Mouse (Mus musculus) embryonic facial prominence, embryonic 13.5 days (tissue): ENCODE measurements around the gene Rab14. TPM values are rescaled to one million over a fixed set of nuclear protein-coding genes. Genes with fewer than 3 reads are reported as not detected.

Experiments
- ATAC-seq: fragments of 200-750 bp; cut with Nextera tagmentation; 2 replicates; pipeline ENCODE4 v1.8.0; 2017; ENCODE audit warnings: low read depth; ENCODE audit not compliant: insufficient number of reproducible peaks, insufficient read depth, low FRiP score, low TSS enrichment
- H3K27ac ChIP-seq: fragments of 300-500 bp; sonication (generic); 2 replicates; pipeline ENCODE4 v1.5.1; 2015; ENCODE audit warnings: moderate library complexity, mild to moderate bottlenecking, inconsistent platforms
- H3K27me3 ChIP-seq: fragments of 300-500 bp; sonication (generic); 2 replicates; pipeline ENCODE4 v1.6.1; 2015; ENCODE audit warnings: mild to moderate bottlenecking, inconsistent platforms
- H3K36me3 ChIP-seq: fragments of 300-500 bp; sonication (generic); 2 replicates; pipeline ENCODE4 v1.6.1; 2015; ENCODE audit warnings: mild to moderate bottlenecking, inconsistent platforms
- H3K4me1 ChIP-seq: fragments of 300-500 bp; sonication (generic); 2 replicates; pipeline ENCODE4 v1.6.1; 2015; ENCODE audit warnings: inconsistent platforms
- H3K4me2 ChIP-seq: fragments of 300-500 bp; sonication (generic); 2 replicates; pipeline ENCODE4 v1.6.1; 2015; ENCODE audit warnings: moderate library complexity, mild to moderate bottlenecking, inconsistent platforms
- H3K4me3 ChIP-seq: fragments of 300-500 bp; sonication (generic); 2 replicates; pipeline ENCODE4 v1.5.1; 2015; ENCODE audit warnings: mild to moderate bottlenecking, inconsistent platforms
- H3K9ac ChIP-seq: fragments of 300-500 bp; sonication (generic); 2 replicates; pipeline ENCODE4 v1.6.1; 2015; ENCODE audit warnings: mild to moderate bottlenecking, inconsistent platforms
- H3K9me3 ChIP-seq: fragments of 300-500 bp; sonication (generic); 2 replicates; pipeline ENCODE4 v1.6.1; 2016; ENCODE audit warnings: inconsistent platforms
- WGBS: fragments of 180-500 bp; shearing (Covaris S2); methylation state at CpG from one replicate; pipeline ENCODE4 v1.1.7; 2015; ENCODE audit warnings: mixed read lengths; 5-methylcytosine and 5-hydroxymethylcytosine counted together
- polyA plus RNA-seq: library from polyadenylated mRNA; unstranded; fragments of >200 nt; fragmentation: Nextera tagmentation; extraction: Ambion mirVana; gene quantifications from 2 replicates; pipeline ENCODE4 v1.2.1, GENCODE M21; 2015

Rab14 gene
- polyA plus RNA-seq, 1 experiment from 2014 or later = 354 TPM

DNA sequence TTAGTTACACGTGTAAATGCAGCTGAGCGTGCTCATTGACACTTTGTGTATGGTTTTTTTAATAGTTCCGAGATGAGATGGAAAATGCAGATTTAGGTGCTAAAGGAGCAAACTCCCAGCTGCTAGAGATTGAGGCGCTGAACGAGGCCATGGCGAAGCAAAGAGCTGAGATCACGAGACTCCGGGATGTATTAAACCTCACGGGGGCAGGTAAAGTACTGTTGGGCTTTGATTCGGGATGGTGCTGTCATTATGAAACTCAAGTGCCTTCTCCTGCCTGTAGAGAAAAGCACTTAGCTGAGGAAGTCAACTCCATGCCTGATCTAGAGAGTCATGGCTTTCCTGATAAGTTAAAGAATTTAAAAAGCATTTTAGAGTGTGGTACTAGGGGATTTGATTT is 52.1 kb downstream of the Rab14 start:
- 93% methylated on average over 10 of the region's 10 CpGs for WGBS
- no peak overlapping the region for H3K4me2 ChIP-seq
- peaks cover 96% of the 10 kb centered on the region for H3K36me3 ChIP-seq
- H3K27me3 ChIP-seq = no peaks in the 10 kb centered on the region
- no peaks in the 10 kb centered on the region for H3K9me3 ChIP-seq
- H3K4me1 ChIP-seq = no peaks in the 10 kb centered on the region
- no peak for ATAC-seq
- H3K9ac ChIP-seq = no peak overlapping the region
- no peak overlapping the region for H3K27ac ChIP-seq
- H3K4me3 ChIP-seq = no peak overlapping the region

- H3K4me2 ChIP-seq = no peak overlapping the region
- no peak for ATAC-seq
- no peak overlapping the region for H3K27ac ChIP-seq
- H3K27me3 ChIP-seq = no peaks in the 10 kb centered on the region
- 95% methylated on average over 3 of the region's 3 CpGs for WGBS
- no peaks in the 10 kb centered on the region for H3K4me1 ChIP-seq
- H3K36me3 ChIP-seq = peaks cover 91% of the 10 kb centered on the region
- no peak overlapping the region for H3K4me3 ChIP-seq
- H3K9ac ChIP-seq = no peak overlapping the region
- H3K9me3 ChIP-seq = no peaks in the 10 kb centered on the region
Observed at GRCm38 (mm10) chr2:35141673-35142072, 59.2 kb downstream of the Rab14 start.

- Histone ChIP-seq H3K4me2 (no peak overlapping the region), H3K9ac (no peak overlapping the region), H3K27me3 (no peaks in the 10 kb centered on the region), H3K4me3 (no peak overlapping the region), H3K9me3 (no peaks in the 10 kb centered on the region), H3K27ac (no peak overlapping the region), H3K36me3 (peaks cover 74% of the 10 kb centered on the region), H3K4me1 (no peaks in the 10 kb centered on the region)
- 98% methylated on average over 1 of the region's 1 CpGs for WGBS
- no peak for ATAC-seq
Observed at GRCm38 (mm10) chr2:35138576-35138975, 62.3 kb downstream of the Rab14 start.

GRCm38 (mm10) chr2:35133891-35134290 is 67.0 kb downstream of the Rab14 start:
- Histone ChIP-seq H3K4me3 (no peak overlapping the region), H3K4me2 (no peak overlapping the region), H3K27ac (no peak overlapping the region), H3K9me3 (no peaks in the 10 kb centered on the region), H3K9ac (no peak overlapping the region), H3K27me3 (no peaks in the 10 kb centered on the region), H3K4me1 (peaks cover 6% of the 10 kb centered on the region), H3K36me3 (peaks cover 35% of the 10 kb centered on the region)
- ATAC-seq = no peak
- 62% methylated on average over 5 of the region's 5 CpGs for WGBS

- ATAC-seq = no peak; the same call in 1 of the 2 replicates
- Histone ChIP-seq H3K4me2 (peak overlapping the region; percentile 66), H3K27ac (peak overlapping the region; percentile 92), H3K36me3 (peaks cover 29% of the 10 kb centered on the region), H3K4me1 (peaks cover 6% of the 10 kb centered on the region), H3K27me3 (no peaks in the 10 kb centered on the region), H3K4me3 (peak overlapping the region; percentile 53), H3K9me3 (no peaks in the 10 kb centered on the region), H3K9ac (peak overlapping the region; percentile 68)
- 10% methylated on average over 5 of the region's 5 CpGs for WGBS
Observed at GRCm38 (mm10) chr2:35132662-35133055, 68.3 kb downstream of the Rab14 start.

GRCm38 (mm10) chr2:35131991-35132661 is 68.8 kb downstream of the Rab14 start:
- peaks cover 6% of the 10 kb centered on the region for H3K4me1 ChIP-seq
- WGBS = under 1% methylated on average over 21 of the region's 21 CpGs

DNA sequence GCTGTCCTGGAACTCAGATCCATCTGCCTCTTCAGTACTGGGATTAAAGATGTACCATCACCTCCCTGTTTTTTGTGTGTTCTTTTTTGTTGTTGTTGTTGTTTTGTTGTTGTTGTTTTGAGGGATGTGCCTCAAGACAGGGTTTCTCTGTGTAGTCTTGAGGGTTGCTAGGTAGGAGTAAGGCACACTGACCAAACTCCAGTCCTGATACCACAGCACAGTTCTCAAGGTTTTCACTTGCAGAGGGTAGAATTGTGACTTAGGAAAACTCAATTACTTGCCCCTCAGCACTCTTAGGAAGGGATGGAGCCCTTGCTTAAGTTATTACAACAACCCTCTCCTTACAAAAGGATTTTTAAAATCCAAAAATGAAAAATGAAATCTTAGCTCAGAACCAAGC is 69.4 kb downstream of the Rab14 start:
- Histone ChIP-seq H3K36me3 (peaks cover 26% of the 10 kb centered on the region), H3K9me3 (no peaks in the 10 kb centered on the region), H3K4me1 (peaks cover 6% of the 10 kb centered on the region), H3K9ac (peak overlapping the region; percentile 41; the same call in 1 of the 2 replicates), H3K27ac (peak overlapping the region; percentile 92), H3K27me3 (no peaks in the 10 kb centered on the region), H3K4me2 (peak overlapping the region; percentile 66), H3K4me3 (peak overlapping the region; percentile 53)
- ATAC-seq = no peak

More at GRCm38 (mm10) chr2:35131991-35132661, 68.8 kb downstream of the Rab14 start:
- Histone ChIP-seq H3K9ac (peak overlapping the region; percentile 68), H3K36me3 (peaks cover 29% of the 10 kb centered on the region), H3K9me3 (no peaks in the 10 kb centered on the region), H3K27me3 (no peaks in the 10 kb centered on the region), H3K4me2 (peak overlapping the region; percentile 66), H3K27ac (peak overlapping the region; percentile 92), H3K4me3 (peak overlapping the region; percentile 53)
- peak; percentile 96 for ATAC-seq

Other genes with a start within 250 kb of the Rab14 start
- gene Traf1, start 239.3 kb downstream of the Rab14 start, polyA plus RNA-seq = 2.4 and 4.3 TPM in 2 replicates
- gene Hc, start 139.7 kb downstream of the Rab14 start, polyA plus RNA-seq = 0.52 TPM in 1 of 2 replicates, not detected in the other
- gene AI182371, start 99.6 kb downstream of the Rab14 start, polyA plus RNA-seq = 0.30 and 0.61 TPM in 2 replicates
- gene Cntrl, start 91.6 kb downstream of the Rab14 start, polyA plus RNA-seq = 32.1 and 32.3 TPM in 2 replicates
- 176 and 188 TPM in 2 replicates for gene Gsn, start 55.3 kb upstream of the Rab14 start, polyA plus RNA-seq
- 22.0 and 27.5 TPM in 2 replicates for gene Stom, start 135.9 kb upstream of the Rab14 start, polyA plus RNA-seq
- gene 4930568D16Rik, start 166.6 kb upstream of the Rab14 start, polyA plus RNA-seq = not detected in 2 replicates
- gene 4930402F06Rik, start 196.1 kb upstream of the Rab14 start, polyA plus RNA-seq = not detected in 2 replicates